Mouse (Mus musculus): ENCODE results near the gene Gja1. TPM values are rescaled to one million over a fixed set of nuclear protein-coding genes. Genes with fewer than 3 reads are reported as not detected.

Gja1 gene
- polyA plus RNA-seq (2015; fragmentation: Nextera tagmentation; extraction: Ambion mirVana): 77.0 and 169 TPM in 2 replicates

GRCm38 (mm10) chr10:56377097-56377965 lies at the start of gene Gja1:
Gja1 (plus strand) TSS chr10:56377330.

Other genes with a start within 250 kb of the Gja1 start
- 2.1 and 2.9 TPM in 2 replicates for gene Tbc1d32, start 148.6 kb upstream of the Gja1 start, polyA plus RNA-seq (2015; fragmentation: Nextera tagmentation; extraction: Ambion mirVana)

Data from adrenal gland, postnatal 0 days (tissue).